Mouse (Mus musculus) fibroblast of lung, adult 2 months (primary cell): ENCODE data around the gene Arhgef10l.

Experiments
- DNase-seq: peaks from one replicate; pipeline ENCODE4 v3.0.0-alpha.2; 2011; ENCODE audit warnings: low read depth

Arhgef10l gene

GRCm38 (mm10) chr4:140631276-140631849 lies 34.4 kb downstream of the Arhgef10l start:
- no peak for DNase-seq

DNA sequence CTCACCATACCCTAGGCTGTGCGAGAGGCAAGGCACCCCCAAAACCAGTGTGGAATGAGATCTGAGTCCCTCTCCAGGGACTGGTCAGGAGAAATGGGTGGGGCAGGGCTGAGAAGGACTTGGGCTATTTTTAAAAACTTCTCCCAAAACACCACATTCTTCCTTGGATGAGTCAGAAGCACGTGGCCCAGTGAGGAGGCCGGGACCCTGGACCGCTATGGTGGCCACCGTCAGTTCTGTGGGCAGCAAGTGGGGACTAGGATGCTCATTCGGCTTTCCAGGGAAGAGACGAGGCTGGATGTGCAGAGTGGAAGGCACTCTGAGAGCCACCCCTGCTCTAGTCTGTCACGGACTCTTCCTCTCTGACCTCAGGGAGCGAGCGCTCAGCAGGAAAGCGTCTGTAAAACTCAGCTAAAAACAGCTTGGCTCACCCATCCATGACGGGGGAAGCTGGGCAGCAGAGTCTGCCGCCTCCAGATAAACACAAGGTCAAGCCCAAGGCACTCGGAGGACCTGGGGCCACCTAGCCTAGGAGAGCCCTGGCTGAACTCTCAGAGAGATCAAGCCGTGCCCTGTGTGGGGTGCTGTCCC lies 35.1 kb downstream of the Arhgef10l start:
- DNase-seq: peak; percentile 84

DNA sequence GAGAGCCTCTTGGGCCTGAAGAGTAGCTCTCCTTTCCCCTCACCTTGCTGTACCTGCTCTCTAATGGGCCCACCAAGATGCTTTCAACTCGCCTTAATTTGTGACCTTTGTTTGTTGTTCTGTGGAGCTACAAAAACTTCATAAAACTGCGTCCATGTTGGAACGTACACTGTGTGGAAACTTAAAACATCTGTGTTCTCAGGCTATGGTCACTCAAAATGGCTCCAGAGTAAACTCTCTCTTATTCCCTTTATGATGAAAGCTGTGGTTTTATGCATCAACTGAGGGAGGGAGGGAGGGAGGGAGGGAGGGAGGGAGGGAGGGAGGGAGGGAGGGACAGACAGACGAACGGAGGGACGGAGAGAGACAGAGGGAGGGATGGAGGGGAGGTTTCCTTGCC lies 35.7 kb downstream of the Arhgef10l start:
- DNase-seq: no peak

- DNase-seq: no peak
Observed at GRCm38 (mm10) chr4:140628971-140629370, 36.8 kb downstream of the Arhgef10l start.

GRCm38 (mm10) chr4:140628412-140628943 lies 37.3 kb downstream of the Arhgef10l start:
- no peak for DNase-seq

DNA sequence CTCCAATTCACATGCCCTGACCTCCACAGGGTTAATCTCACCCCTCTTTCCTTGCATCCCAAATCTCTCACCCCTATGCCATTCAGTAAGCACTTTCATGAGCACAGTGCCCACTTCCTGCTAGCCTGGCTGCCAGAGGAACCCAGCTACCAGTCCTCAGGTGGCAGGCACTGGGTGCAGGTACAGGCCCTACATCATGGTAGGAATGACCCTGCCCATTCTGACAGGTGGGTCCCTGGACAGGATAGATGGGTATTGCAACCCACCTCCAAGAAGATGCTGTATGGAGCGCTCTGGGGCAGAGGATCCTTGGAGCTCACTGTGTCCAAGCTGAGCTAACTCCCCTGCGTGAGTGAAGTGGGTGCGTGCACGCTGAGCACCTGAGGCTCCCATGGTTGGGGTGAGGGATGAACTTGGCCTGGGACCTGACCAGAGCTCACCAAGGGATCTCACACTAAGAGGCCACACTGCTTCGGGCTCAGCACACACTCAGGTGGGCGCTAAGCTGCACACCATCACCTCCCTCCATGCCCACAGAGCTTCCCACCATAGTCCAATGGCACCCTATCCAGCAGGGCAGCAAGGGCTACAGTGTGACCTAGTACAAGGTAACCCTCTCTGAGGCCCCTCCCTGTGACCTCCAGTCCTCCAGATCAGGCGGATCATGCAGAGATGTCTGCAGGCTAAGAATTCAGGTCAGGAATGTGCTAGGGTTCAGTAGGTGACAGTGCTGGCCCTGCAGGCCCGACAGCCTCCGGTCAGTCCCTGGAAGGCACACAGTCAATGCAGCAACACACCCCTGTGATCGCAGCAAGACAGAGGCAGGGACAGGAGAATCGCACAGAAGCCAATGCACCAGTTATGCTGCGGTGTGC lies 39.9 kb downstream of the Arhgef10l start:
- no peak for DNase-seq

DNA sequence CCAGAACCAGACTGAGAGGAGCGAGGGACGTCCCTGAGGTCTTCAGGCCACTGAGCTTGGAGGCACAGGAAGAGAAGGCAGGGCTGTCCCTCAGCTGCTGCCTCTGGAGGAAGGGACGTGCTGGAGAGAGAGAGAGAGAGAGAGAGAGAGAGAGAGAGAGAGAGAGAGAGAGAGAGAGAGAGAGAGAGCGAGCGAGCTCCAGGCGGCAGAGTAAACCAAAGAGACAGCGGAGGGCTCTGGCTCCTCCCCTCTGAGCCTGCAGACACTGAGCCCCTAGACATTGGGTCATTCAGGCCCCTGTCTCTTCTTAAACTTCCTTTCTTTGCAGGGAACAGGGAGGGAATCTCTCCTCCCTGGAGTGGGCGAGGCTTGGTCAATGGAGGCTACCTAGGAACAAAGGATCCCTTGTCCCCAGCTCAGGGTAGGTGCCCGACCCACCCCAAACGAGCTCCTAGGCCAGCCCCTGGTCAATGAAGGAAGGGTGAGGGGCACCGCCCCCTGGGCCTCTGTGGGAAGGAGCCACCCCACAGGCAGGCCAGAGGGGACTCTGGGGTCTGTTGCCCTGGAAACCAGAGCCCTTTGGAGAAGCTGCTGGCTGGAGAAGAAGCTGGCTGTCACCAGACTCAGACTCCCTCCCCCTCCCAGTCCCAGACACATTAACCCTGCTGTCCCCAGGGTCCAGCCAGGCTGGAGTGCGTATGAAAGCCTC lies 41.2 kb downstream of the Arhgef10l start:
- peak; percentile 66 for DNase-seq

DNA sequence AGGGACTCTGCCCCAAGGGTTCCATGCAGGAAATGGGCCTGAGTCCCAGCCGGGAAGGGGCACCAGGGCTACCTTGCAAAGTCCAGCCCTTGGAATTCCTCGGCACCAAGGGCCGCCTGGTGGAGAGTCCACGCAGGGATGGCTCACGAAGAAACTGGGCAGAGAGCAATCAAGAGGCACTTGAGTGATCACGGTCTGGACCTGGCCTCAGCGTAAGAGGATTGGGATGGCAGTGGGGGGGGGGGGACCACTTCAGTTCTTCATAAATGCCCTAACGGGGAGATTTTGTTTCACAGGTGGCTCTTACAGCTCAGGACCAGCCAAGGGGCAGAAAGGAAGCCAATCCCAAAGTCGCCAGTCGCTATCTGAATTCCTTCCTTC lies 41.7 kb downstream of the Arhgef10l start:
- no peak for DNase-seq

GRCm38 (mm10) chr4:140622819-140623218 lies 43.0 kb downstream of the Arhgef10l start:
- no peak for DNase-seq

DNA sequence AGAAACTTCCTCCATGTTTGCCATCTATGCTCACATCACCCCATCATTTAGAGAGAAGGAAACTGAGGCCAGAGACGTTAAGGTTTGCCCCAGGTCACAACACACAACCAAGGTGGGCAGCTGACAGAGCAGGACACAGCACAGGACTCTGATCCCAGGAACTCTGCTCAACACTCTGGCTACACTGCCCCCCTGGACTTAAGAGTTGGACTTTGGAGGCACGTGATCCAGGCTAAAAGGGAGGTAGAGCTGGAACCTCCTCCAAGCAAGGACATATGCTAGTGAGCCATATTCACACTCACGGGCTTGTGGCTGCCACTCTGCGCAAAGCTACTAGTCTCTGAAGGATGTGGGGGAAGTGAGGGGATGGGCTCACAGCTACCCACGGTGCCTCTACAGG lies 45.3 kb downstream of the Arhgef10l start:
- no peak for DNase-seq

- DNase-seq: peak; percentile 59
Observed at GRCm38 (mm10) chr4:140617391-140618385, 48.1 kb downstream of the Arhgef10l start.

DNA sequence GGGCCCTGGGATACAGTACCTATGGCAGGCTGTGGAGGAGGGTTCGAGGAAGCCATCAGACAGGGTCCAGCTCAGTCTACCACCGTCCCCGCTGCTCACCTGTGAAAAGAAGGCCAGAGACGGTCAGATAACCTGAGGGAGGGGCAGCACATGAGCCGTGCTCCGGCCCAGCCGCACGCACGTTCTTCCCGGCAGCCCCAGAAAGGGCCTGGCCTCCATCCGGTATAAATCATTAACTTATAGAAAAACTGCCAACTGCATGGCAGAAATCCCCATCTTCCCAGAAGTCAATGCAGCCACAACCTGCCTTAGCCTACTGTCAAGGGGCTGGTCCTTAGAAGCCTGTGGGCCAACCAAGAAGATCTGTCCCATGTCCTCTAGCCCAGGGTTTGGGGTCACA lies 48.9 kb downstream of the Arhgef10l start:
- no peak for DNase-seq

- DNase-seq: no peak
Observed at GRCm38 (mm10) chr4:140616196-140616595, 49.6 kb downstream of the Arhgef10l start.

- DNase-seq: no peak
Observed at GRCm38 (mm10) chr4:140615771-140616170, 50.0 kb downstream of the Arhgef10l start.

- DNase-seq: no peak
Observed at GRCm38 (mm10) chr4:140614553-140614952, 51.3 kb downstream of the Arhgef10l start.

- no peak for DNase-seq
Observed at GRCm38 (mm10) chr4:140614145-140614544, 51.7 kb downstream of the Arhgef10l start.

- DNase-seq: no peak
Observed at GRCm38 (mm10) chr4:140610841-140611609, 54.8 kb downstream of the Arhgef10l start.

DNA sequence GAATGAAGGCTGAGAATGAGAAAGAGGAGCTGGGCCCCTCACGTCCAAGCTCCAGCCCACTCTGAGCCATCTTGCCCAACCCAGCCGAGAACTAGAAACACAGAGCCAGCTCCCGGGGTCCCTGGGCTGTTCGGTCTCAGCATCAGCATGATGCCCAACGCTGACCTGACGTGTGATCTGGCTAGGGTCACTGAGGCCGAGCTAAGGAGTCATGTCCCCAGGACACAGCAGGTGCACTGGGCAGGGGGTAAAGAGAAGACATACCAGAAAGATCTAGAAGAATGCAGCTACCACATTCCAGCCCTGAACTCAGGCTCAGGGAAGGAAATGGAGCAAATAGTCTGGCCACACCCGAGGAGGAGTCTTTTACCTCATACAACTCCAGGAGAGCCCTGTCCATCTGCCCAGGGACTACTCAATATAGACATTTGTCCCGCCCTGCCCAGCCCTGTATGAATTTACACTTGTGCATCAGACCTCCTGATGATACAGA lies 57.5 kb downstream of the Arhgef10l start:
- DNase-seq: no peak

- DNase-seq: no peak
Observed at GRCm38 (mm10) chr4:140606779-140607178, 59.0 kb downstream of the Arhgef10l start.

DNA sequence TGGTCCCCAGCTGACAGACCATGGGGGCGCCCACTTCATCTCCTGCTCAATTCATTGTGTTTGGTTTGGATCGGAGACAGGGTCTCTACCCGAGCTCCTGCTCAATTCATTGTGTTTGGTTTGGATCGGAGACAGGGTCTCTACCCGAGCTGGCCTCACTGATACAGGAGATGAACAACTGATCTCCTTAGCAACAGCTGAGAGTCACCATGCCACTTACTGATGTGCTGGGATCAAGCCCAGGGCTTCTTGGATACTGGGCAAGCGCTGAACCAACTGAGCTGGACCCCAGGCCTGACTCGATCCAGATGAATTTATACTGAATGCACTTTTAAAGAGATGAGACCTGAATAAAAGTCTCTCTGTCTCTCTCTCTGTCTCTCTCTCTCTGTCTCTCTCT lies 59.6 kb downstream of the Arhgef10l start:
- DNase-seq: no peak
